Mouse (Mus musculus) intestine, embryonic 14.5 days (tissue): Measurements from ENCODE around the gene Nktr. TPM values are rescaled to one million over a fixed set of nuclear protein-coding genes. Genes with fewer than 3 reads are reported as not detected.

Experiments
- ATAC-seq: fragments of 200-750 bp; cut with Nextera tagmentation; replicated peaks from 2 replicates; pipeline ENCODE4 v1.8.0; 2017; ENCODE audit warnings: low read depth, moderate number of reproducible peaks, moderate TSS enrichment, moderate library complexity; ENCODE audit not compliant: low FRiP score, low TSS enrichment
- DNase-seq: peaks from one replicate; pipeline ENCODE4 v3.0.0-alpha.2; 2018; ENCODE audit warnings: low spot score
- H3K27ac ChIP-seq: fragments of 300-500 bp; sonication (generic); 2 replicates; pipeline ENCODE4 v1.5.1; 2014; ENCODE audit warnings: low read depth, mild to moderate bottlenecking, control low read depth
- H3K27me3 ChIP-seq: fragments of 300-500 bp; sonication (generic); replicated peaks from 2 replicates; pipeline ENCODE4 v1.6.1; 2014; ENCODE audit warnings: low read length, control low read depth; ENCODE audit not compliant: control insufficient read depth, insufficient read depth
- H3K36me3 ChIP-seq: fragments of 300-500 bp; sonication (generic); 2 replicates; pipeline ENCODE4 v1.6.1; 2014; ENCODE audit warnings: low read length, control low read depth; ENCODE audit not compliant: control insufficient read depth, insufficient read depth
- H3K4me1 ChIP-seq: fragments of 300-500 bp; sonication (generic); replicated peaks from 2 replicates; pipeline ENCODE4 v1.6.1; 2014; ENCODE audit warnings: low read length, control low read depth, mixed read lengths; ENCODE audit not compliant: control insufficient read depth, insufficient read depth
- H3K4me2 ChIP-seq: fragments of 300-500 bp; sonication (generic); 2 replicates; pipeline ENCODE4 v1.6.1; 2014; ENCODE audit warnings: low read length
- H3K4me3 ChIP-seq: fragments of 300-500 bp; sonication (generic); 2 replicates; pipeline ENCODE4 v1.5.1; 2014; ENCODE audit warnings: low read depth, low read length, control low read depth, mixed read lengths
- H3K9ac ChIP-seq: fragments of 300-500 bp; sonication (generic); 2 replicates; pipeline ENCODE4 v1.6.1; 2014; ENCODE audit warnings: mild to moderate bottlenecking, low read length
- H3K9me3 ChIP-seq: fragments of 300-500 bp; sonication (generic); 2 replicates; pipeline ENCODE4 v1.6.1; 2016; ENCODE audit warnings: low read length, control low read depth; ENCODE audit not compliant: control insufficient read depth
- WGBS: fragments of 180-500 bp; shearing (Covaris S2); extraction: QIAGEN DNeasy Blood & Tissue Kit; methylation state at CpG from one replicate; pipeline ENCODE4 v1.1.7; 2014; 5-methylcytosine and 5-hydroxymethylcytosine counted together
- polyA plus RNA-seq: library from polyadenylated mRNA; unstranded; fragments of >200 nt; fragmentation: Nextera tagmentation; extraction: Ambion mirVana; gene quantifications from 2 replicates; pipeline ENCODE4 v1.2.1, GENCODE M21; 2014

Nktr gene
- 69.7 and 71.7 TPM in 2 replicates for polyA plus RNA-seq

GRCm38 (mm10) chr9:121718792-121719318 is at the start of gene Nktr:
TSS of gene Nktr (plus strand) at chr9:121719169.
- Histone ChIP-seq H3K27ac (peak within 1 kb of the TSS; percentile 95), H3K9ac (peak within 1 kb of the TSS; percentile 82), H3K27me3 (no peaks in the 10 kb centered on the region), H3K36me3 (no peaks in the 10 kb centered on the region), H3K9me3 (no peaks in the 10 kb centered on the region), H3K4me2 (peak within 1 kb of the TSS; percentile 76), H3K4me1 (peaks cover 9% of the 10 kb centered on the region), H3K4me3 (peak within 1 kb of the TSS; percentile 53)
- under 1% methylated on average over 53 of the region's 61 CpGs for WGBS
- peak; percentile 94 for DNase-seq
- ATAC-seq = peak; percentile 98

GRCm38 (mm10) chr9:121669348-121669791 is 49.6 kb upstream of the Nktr start:
- DNase-seq = peak; percentile 85
- Histone ChIP-seq H3K4me2 (peak overlapping the region; percentile 61), H3K9me3 (no peaks in the 10 kb centered on the region), H3K9ac (0 out of 2 replicates have a peak overlapping the region, but pooled peaks have one; percentile 27), H3K27ac (no peak overlapping the region), H3K27me3 (peaks cover 19% of the 10 kb centered on the region), H3K4me1 (peaks cover 7% of the 10 kb centered on the region; the same call in 1 of the 2 replicates), H3K4me3 (peak overlapping the region; percentile 17), H3K36me3 (no peaks in the 10 kb centered on the region)
- peak; percentile 56 for ATAC-seq
- under 1% methylated on average over 28 of the region's 28 CpGs for WGBS

- Histone ChIP-seq H3K9ac (no peak overlapping the region), H3K27ac (no peak overlapping the region), H3K4me3 (no peak overlapping the region), H3K27me3 (peaks cover 19% of the 10 kb centered on the region), H3K36me3 (no peaks in the 10 kb centered on the region), H3K4me1 (peaks cover 7% of the 10 kb centered on the region; the same call in 1 of the 2 replicates), H3K9me3 (no peaks in the 10 kb centered on the region), H3K4me2 (no peak overlapping the region)
- ATAC-seq (no peak), DNase-seq (peak; percentile 70)
- WGBS = 24% methylated on average over 7 of the region's 7 CpGs
Observed at GRCm38 (mm10) chr9:121671300-121671699, 47.7 kb upstream of the Nktr start.

GRCm38 (mm10) chr9:121672311-121672710 is 46.7 kb upstream of the Nktr start:
- ATAC-seq (no peak), DNase-seq (no peak)
- H3K9me3 ChIP-seq = no peaks in the 10 kb centered on the region
- H3K4me1 ChIP-seq = peaks cover 11% of the 10 kb centered on the region; the same call in 1 of the 2 replicates
- H3K4me3 ChIP-seq = no peak overlapping the region
- no peaks in the 10 kb centered on the region for H3K36me3 ChIP-seq
- no peak overlapping the region for H3K27ac ChIP-seq
- no peak overlapping the region for H3K9ac ChIP-seq
- no peak overlapping the region for H3K4me2 ChIP-seq
- WGBS = 48% methylated on average over 5 of the region's 5 CpGs
- H3K27me3 ChIP-seq = peaks cover 19% of the 10 kb centered on the region

GRCm38 (mm10) chr9:121673716-121674115 is 45.3 kb upstream of the Nktr start:
- H3K9me3 ChIP-seq = no peaks in the 10 kb centered on the region
- H3K4me1 ChIP-seq = peaks cover 12% of the 10 kb centered on the region; the same call in 1 of the 2 replicates
- DNase-seq (no peak), ATAC-seq (no peak)
- no peak overlapping the region for H3K9ac ChIP-seq
- H3K27me3 ChIP-seq = peaks cover 14% of the 10 kb centered on the region
- H3K36me3 ChIP-seq = no peaks in the 10 kb centered on the region
- 87% methylated on average over 5 of the region's 5 CpGs for WGBS
- no peak overlapping the region for H3K27ac ChIP-seq
- H3K4me2 ChIP-seq = no peak overlapping the region
- H3K4me3 ChIP-seq = no peak overlapping the region

GRCm38 (mm10) chr9:121675011-121675410 is 44.0 kb upstream of the Nktr start:
- H3K4me2 ChIP-seq = no peak overlapping the region
- no peak overlapping the region for H3K9ac ChIP-seq
- 83% methylated on average over 9 of the region's 9 CpGs for WGBS
- H3K36me3 ChIP-seq = no peaks in the 10 kb centered on the region
- H3K27me3 ChIP-seq = peaks cover 8% of the 10 kb centered on the region
- DNase-seq (no peak), ATAC-seq (no peak)
- no peak overlapping the region for H3K4me3 ChIP-seq
- no peak overlapping the region for H3K27ac ChIP-seq
- H3K4me1 ChIP-seq = peaks cover 6% of the 10 kb centered on the region; the same call in 1 of the 2 replicates
- H3K9me3 ChIP-seq = no peaks in the 10 kb centered on the region

- peaks cover 5% of the 10 kb centered on the region for H3K27me3 ChIP-seq
- 78% methylated on average over 2 of the region's 2 CpGs for WGBS
Observed at GRCm38 (mm10) chr9:121675556-121675955, 43.4 kb upstream of the Nktr start.

GRCm38 (mm10) chr9:121677069-121677468 is 41.9 kb upstream of the Nktr start:
- ATAC-seq = no peak
- no peak overlapping the region for H3K27ac ChIP-seq
- no peaks in the 10 kb centered on the region for H3K27me3 ChIP-seq
- H3K36me3 ChIP-seq = no peaks in the 10 kb centered on the region
- DNase-seq = no peak
- H3K4me1 ChIP-seq = peaks cover 6% of the 10 kb centered on the region; the same call in 1 of the 2 replicates
- no peak overlapping the region for H3K4me3 ChIP-seq
- H3K9me3 ChIP-seq = no peaks in the 10 kb centered on the region
- H3K4me2 ChIP-seq = no peak overlapping the region
- no peak overlapping the region for H3K9ac ChIP-seq
- WGBS = 16% methylated on average over 4 of the region's 4 CpGs

More at GRCm38 (mm10) chr9:121675556-121675955, 43.4 kb upstream of the Nktr start:
- peaks cover 6% of the 10 kb centered on the region; the same call in 1 of the 2 replicates for H3K4me1 ChIP-seq
- no peak for DNase-seq
- ATAC-seq = no peak
- no peak overlapping the region for H3K9ac ChIP-seq
- H3K27ac ChIP-seq = no peak overlapping the region
- H3K36me3 ChIP-seq = no peaks in the 10 kb centered on the region
- H3K9me3 ChIP-seq = no peaks in the 10 kb centered on the region
- no peak overlapping the region for H3K4me3 ChIP-seq
- no peak overlapping the region for H3K4me2 ChIP-seq

GRCm38 (mm10) chr9:121677476-121677875 is 41.5 kb upstream of the Nktr start:
- H3K4me3 ChIP-seq = no peak overlapping the region
- WGBS = 30% methylated on average over 8 of the region's 8 CpGs
- ATAC-seq = no peak
- DNase-seq = no peak
- no peaks in the 10 kb centered on the region for H3K27me3 ChIP-seq
- no peaks in the 10 kb centered on the region for H3K9me3 ChIP-seq
- H3K4me2 ChIP-seq = no peak overlapping the region
- H3K4me1 ChIP-seq = 0 out of 2 replicates have a peak, but pooled peaks cover 6% of the 10 kb centered on the region
- no peaks in the 10 kb centered on the region for H3K36me3 ChIP-seq
- no peak overlapping the region for H3K27ac ChIP-seq
- no peak overlapping the region for H3K9ac ChIP-seq
